Mouse (Mus musculus) ZHBTc4 (cell line): ENCODE data around the gene Gtf2i.
"Not testable (repeated sequence)": the region's sequence is repeated elsewhere in the genome, so short reads cannot be mapped to it uniquely, and the experiment has no call there.

Experiments
- DNase-seq: peaks from one replicate; pipeline ENCODE4 v3.0.0-alpha.2; 2011; ENCODE audit warnings: low read depth, low spot score

The Gtf2i gene

DNA sequence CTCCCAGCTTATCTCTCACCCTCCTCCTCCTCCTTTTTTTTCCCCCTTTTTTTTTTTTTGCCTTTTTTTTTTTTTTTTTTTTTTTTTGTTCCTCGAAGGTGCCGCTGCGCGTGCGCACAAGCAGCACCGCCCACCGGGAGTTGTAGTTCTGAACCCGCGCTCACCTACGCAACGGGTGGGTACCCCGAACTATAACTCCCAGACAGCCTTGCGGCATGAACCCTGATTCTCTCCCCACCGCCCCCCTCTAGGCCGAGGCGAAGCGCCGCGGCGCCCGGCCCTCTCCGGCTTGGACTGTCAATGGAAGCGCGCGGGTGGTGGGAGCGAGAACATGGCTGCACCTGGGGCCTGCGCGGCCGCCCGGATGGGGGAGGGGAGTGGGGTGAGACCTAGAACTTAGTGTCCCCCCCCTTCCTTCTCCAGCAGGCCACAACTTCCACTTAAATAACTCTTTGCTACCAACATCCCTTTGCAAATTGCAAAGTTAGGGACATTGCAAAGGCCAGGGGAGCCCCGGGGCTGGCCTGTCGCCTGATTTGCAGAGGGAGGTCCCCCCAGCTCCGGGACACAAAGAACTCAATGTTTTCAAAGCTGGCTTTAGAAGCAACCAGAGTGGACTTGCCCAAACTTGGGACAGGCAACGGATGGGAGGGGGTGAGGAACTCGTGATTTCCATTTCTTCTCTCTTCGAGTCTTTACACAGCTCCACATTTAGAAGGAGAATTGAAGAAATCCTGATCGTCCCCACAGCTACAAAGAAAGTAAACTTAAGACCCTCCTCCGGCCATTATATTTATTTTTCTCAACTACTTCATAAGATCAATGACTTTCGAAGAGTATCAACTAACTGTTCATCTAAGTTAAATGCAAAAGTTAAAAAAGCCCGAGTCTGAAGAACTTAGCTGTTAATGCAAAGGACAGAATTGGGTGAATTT lies at the start of gene Gtf2i:
TSS of gene Gtf2i (minus strand) at position 73 of the 935 bp plus-strand sequence.
- peak; percentile 95 for DNase-seq

- DNase-seq = peak; percentile 80
Observed at GRCm38 (mm10) chr5:134359101-134359500, 44.5 kb upstream of the Gtf2i start.

- DNase-seq = not testable (repeated sequence)
Observed at GRCm38 (mm10) chr5:134355372-134355771, 40.8 kb upstream of the Gtf2i start.

DNA sequence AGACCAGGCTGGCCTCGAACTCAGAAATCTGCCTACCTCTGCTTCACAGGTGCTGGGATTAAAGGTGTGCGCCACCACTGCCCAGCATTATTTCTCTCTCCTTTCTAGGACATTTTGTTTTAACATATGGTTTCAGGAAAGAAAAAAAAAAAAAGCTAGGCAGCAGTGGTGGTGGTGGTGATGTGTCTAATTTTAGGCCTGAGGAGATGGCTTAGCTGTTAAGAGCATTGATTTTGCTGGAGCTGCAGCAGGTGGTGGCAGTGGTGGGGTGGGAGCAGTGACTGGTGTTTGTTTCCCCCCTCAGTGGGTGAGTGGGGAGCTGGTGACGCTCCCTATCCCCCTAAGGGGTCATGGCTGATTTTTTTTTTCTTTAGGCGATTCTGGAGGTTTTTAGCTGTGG lies 38.6 kb upstream of the Gtf2i start:
- no peak for DNase-seq

DNA sequence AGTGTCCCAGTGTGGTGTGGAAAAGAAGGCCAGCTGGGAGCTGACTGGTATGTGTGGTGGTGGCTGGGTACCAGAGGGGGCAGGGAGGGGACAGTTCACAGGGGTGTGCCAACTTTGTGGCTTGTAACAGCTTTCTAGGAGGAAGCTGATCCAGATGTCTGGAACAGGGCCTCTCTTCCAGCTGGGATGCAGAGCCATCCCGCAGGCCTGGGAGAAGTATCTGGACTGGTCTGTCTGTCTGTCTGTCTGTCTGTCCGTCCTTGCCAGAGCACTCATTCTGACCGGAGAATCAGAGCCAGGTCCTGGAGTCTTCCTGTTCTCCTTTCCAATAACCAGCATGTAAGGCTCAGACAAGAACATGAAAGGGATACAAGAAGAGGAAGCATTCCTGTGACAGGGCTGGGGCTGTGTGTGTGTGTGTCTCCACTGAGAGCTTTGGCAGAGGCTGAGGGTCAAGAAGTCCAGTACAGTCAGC lies 38.0 kb upstream of the Gtf2i start:
- no peak for DNase-seq

DNA sequence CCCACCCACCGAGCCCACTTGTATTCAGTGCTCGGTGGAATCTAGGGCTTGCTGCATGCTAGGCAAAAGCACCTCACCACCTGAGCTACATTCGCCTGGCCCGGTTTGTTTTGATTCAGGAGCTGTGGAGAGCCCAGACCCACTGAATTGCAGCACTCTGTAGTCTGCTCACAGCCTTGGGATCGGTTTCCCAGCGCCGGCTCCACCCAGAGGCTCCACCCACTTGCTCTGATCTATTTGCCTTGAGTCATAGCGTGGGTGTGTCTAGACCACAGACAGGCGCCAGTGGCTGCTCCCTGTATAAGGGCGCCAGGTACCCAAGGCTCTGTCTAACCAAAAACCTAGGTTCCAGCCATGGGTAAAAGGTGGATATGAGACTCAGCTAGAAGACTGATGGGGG lies 36.1 kb upstream of the Gtf2i start:
- DNase-seq = peak; percentile 93

GRCm38 (mm10) chr5:134347066-134347465 lies 32.5 kb upstream of the Gtf2i start:
- no peak for DNase-seq

DNA sequence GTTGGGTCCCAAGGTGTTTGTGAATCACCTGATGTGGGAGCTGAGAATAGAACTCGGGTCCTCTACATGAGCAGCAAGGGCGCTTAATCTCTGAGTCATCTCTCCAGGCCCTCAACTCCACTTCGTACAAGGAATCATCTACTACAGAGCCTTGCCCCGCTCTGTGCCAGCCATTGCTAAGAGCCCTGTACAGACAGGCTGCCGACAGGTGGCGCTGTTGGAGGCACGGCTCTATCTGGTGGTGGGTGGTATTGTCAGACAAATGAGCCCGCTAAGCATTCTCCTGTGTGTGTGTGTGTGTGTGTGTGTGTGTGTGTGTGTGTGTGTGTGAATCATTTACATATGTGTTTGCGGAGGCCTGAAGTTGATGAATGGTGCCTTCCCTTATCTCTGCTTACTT lies 30.9 kb upstream of the Gtf2i start:
- peak; percentile 94 for DNase-seq

DNA sequence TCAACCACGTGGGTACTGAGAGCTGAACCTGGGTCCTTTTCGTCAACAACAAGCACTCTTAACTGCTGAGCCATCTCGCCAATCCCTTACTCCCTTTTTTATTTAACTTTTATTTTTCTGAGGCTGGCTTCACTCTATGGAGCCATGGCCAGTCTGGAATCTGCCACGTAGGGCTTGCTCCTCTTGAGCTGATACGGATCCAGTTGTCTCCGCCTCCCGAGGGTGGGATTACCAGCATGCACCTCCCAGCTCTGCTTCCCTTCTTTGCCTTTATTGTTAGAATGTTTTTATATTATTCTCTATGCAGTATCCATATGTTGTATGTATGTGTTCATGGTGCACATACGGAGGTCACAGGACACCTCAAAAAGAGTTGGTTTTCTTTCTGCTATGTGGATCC lies 29.5 kb upstream of the Gtf2i start:
- DNase-seq = peak; percentile 60

DNA sequence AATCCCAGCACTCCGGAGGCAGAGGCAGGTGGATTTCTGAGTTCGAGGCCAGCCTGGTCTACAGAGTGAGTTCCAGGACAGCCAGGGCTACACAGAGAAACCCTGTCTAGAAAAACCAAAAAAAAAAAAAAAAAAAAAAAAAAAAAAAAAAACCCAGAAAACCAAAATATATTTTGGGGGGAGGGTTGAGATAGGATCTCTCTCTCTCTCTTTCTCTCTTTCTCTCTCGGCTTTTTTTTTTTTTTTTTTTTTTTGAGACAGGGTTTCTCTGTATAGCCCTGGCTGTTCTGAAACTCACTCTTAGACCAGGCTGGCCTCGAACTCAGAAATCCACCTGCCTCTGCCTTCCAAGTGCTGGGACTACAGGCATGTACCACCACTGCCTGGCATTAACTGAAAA lies 29.0 kb upstream of the Gtf2i start:
- not testable (repeated sequence) for DNase-seq

DNA sequence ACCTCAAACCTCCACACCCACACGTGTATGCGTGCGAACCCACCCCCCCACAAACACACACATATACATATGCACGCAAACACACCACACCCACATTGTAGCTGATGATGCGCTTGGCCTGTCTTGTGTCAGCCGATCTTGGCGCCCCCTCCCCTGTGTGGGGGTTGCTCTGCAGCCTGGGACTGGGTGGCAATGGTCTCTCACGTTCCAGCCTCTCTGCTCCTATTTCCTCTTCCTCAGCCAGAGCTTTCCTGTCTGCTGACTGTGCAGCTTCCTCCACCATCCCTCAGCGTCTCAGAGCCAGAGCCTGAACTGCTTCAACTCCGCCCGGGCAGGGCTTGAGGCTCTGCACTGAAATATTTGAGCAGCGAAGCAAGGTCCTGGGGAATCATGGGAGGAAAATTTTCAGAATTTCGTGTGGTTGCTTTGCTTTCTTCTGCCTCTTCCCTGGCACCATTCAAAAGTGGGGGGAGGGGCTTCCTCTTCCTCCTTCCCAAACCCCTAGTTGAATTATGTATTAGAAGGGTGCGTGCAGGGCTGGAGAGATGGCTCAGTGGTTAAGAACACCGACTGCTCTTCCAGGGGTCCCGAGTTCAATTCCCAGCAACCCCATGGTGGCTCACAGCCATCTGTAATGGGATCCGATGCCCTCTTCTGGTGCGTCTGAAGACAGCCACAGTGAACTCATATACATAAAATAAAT lies 28.1 kb upstream of the Gtf2i start:
- peak; percentile 63 for DNase-seq

GRCm38 (mm10) chr5:134341721-134342120 lies 27.2 kb upstream of the Gtf2i start:
- DNase-seq = peak; percentile 61

- peak; percentile 55 for DNase-seq
Observed at GRCm38 (mm10) chr5:134341321-134341720, 26.8 kb upstream of the Gtf2i start.

- peak; percentile 89 for DNase-seq
Observed at GRCm38 (mm10) chr5:134340101-134340522, 25.6 kb upstream of the Gtf2i start.

- DNase-seq = peak; percentile 71
Observed at GRCm38 (mm10) chr5:134337012-134337411, 22.5 kb upstream of the Gtf2i start.

- DNase-seq = peak; percentile 89
Observed at GRCm38 (mm10) chr5:134332743-134333142, 18.2 kb upstream of the Gtf2i start.

DNA sequence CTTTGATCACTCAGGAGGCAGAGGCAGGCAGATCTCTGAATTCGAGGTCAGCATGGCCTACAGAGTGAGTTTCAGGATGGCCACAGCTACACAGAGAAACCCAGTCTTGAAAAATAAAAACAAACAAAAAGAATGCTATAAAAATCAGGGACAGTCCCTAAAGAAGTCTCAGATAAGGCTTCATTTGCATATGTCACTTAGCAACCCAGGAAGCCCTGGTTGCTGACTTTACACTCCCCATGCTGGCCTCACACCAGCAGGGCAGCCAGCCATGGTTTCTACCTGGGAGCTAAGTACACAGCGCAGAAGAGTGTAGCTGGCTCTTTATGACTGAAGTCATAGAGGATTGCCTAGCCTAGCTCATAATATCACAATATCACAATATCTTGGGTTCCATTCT lies 15.5 kb upstream of the Gtf2i start:
- DNase-seq = no peak

GRCm38 (mm10) chr5:134329311-134329710 lies 14.8 kb upstream of the Gtf2i start:
- DNase-seq = peak; percentile 65

GRCm38 (mm10) chr5:134328482-134329001 lies 14.0 kb upstream of the Gtf2i start:
- DNase-seq = no peak

DNA sequence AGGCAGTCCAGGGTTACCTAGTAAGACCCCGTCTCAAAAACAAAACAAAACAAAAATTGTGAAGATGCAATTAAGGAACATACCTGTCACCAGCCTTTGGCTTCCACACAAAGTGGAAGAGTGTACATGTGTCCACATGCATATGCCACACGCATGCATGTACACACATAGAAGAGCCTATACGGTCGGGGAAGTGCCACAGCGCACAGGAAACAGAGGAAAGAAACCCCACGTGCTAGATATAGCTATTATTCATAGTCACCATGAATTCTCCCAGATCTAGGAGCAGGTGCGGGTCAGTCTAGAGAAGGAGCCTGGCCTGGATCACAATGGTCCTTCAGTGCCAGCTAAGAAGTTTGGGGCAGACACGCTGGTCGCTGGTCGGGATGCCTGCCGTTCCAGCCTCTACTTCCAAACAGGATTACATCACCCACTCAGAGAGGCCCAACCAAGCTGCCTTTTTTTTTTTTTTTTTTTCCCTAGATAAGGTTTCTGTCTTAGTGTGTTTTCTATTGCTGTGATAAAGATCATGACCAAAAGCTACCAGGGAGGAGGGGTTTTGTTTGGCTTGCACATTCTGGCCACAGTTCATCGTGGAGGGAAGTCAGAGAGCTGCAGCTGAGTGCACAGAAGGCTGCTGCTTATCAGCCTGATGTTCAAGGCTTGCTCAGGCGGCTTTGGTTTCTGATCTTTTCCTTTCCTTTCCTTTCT lies 11.5 kb upstream of the Gtf2i start:
- no peak for DNase-seq

- DNase-seq = no peak
Observed at GRCm38 (mm10) chr5:134323869-134324268, 9.3 kb upstream of the Gtf2i start.

DNA sequence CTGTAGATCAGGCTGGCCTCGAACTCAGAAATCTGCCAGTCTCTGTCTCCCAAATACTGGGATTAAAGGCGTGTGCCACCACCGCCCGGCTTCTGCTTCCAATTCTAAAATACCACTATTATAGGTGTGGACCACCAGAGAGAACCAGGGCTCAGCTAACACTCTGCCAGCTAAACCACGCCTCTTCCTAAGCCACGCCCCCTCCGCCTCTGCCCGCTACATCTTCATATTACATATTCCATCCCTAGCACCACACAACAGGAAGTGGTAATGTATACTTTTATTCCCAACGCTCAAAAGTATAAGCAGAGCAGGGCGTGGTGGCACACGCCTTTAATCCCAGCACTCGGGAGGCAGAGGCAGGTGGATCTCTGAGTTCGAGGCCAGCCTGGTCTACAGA lies 8.8 kb upstream of the Gtf2i start:
- DNase-seq = peak; percentile 64
